Mouse (Mus musculus): ENCODE measurements around the gene Zfx. TPM values are rescaled to one million over a fixed set of nuclear protein-coding genes. Genes with fewer than 3 reads are reported as not detected.
A peak's percentile ranks its signal among the peaks of the same experiment; 100 is the strongest.

Gene Zfx
- polyA plus RNA-seq (2015; fragmentation: Nextera tagmentation; extraction: Ambion mirVana), result 26.9 and 27.1 TPM in 2 replicates

DNA sequence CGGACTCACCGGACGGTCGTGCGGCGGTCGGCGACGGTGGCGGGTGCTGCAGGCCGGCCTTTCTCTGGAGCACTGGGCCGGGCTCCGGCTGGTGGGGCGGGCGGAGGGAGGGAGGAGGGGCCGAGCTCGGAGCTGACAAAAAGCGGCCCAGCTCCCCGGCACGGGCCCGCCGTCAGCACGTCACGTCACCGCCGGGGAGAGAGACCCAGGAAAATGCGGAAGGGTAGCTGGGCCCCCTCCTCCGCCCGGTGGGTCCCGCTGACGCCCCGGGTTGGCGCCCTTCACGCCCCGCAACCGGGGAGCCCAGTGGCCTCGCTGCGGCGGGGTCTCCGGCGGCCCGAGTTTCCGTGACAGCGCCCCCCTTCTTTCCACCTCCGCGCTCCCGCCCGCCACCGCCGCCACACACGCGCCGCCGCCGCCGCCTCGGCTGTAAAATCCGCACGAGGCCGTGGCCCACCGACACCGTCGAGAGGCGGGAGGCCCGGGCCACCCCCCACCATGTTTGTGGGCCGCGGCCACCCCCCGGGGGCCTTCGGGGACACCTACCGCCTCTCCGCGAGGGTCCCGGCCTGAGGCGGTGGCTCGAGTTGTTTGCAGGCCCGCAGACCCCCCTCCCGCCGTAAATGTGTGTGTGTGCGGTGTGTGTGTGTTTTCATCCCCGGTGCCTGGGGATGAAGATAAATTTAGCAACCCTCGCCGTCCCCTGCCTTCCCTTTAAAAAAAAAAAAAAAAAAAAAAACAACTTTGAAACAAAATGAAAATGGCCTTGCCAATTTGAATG is at the start of gene Zfx:
Gene Zfx (minus strand): TSS at position 644 of the 781 bp plus-strand sequence.
- Histone ChIP-seq H3K27me3 (ENCODE audit: control insufficient read depth, insufficient read depth, low read length) (peaks cover 9% of the 10 kb centered on the region; the same call in 1 of the 2 replicates), H3K4me2 (ENCODE audit: low read depth, low read length) (peak within 1 kb of the TSS; percentile 43), H3K9me3 (replicated peaks; ENCODE audit: control insufficient read depth, low read length) (no peaks in the 10 kb centered on the region; the same call in 1 of the 2 replicates), H3K36me3 (ENCODE audit: control insufficient read depth, insufficient read depth, low read length) (no peaks in the 10 kb centered on the region), H3K4me1 (ENCODE audit: control insufficient read depth, insufficient read depth, low read length) (no peaks in the 10 kb centered on the region), H3K9ac (ENCODE audit: low read length) (peak within 1 kb of the TSS; percentile 93), H3K27ac (ENCODE audit: low read length) (peak within 1 kb of the TSS; percentile 98), H3K4me3 (replicated peaks; ENCODE audit: low read length) (peak within 1 kb of the TSS; percentile 61)
- 16% methylated on average over 35 of the region's 82 CpGs for WGBS
- peak; percentile 85 for ATAC-seq (ENCODE audit: insufficient read depth, low FRiP score)

DNA sequence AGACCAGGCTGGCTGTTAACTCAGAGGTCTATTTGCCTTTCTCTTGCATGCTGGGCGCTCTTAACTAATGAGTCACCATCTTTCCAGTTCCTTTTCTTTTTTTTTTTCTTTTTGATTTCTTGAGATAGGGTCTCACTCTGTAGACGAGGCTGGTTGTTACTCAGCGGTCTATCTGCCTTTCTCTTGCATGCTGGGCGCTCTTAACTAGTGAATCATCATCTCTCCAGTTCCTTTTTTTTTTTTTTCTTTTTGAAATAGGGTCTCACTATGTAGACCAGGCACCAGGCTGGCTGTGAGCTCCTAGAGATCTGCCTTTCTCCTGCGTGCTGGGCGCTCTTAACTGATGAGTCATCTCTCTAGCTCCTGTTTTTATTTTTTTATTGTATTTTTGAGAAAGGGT is 45.8 kb upstream of the Zfx start:
- H3K9me3 ChIP-seq (replicated peaks; ENCODE audit: control insufficient read depth, low read length), result no peaks in the 10 kb centered on the region

DNA sequence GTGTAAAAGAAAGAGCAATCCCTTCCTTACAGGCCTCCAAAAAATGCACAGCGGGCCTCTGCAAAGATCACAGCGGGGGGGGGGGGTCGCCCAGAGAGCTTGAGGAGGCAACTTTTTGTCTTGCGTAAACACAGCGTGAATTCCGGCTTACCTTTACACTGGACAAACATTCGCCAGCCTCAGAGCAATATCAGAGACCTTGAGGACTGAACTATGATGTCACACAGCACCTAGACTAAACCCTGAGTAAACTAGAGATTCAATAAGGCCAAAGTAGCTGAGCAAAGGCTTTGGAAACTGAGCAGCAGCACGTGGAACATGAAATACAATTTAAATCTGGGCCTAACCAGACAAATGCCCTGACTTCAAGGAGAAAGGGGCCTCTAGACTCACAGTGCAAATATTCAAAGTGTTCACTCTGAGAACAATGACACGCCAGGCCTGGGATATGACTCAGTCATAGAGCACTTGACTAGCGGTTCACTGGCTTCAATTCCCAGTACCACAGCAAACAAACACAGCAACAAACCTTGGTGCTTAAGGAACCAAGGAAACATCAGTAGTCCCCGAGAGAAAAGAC is 28.8 kb upstream of the Zfx start:
- Histone ChIP-seq H3K27ac (ENCODE audit: low read length) (no peak overlapping the region), H3K9me3 (replicated peaks; ENCODE audit: control insufficient read depth, low read length) (no peaks in the 10 kb centered on the region), H3K9ac (ENCODE audit: low read length) (no peak overlapping the region), H3K36me3 (ENCODE audit: control insufficient read depth, insufficient read depth, low read length) (no peaks in the 10 kb centered on the region), H3K27me3 (ENCODE audit: control insufficient read depth, insufficient read depth, low read length) (peaks cover 7% of the 10 kb centered on the region; the same call in 1 of the 2 replicates), H3K4me2 (ENCODE audit: low read depth, low read length) (no peak overlapping the region), H3K4me3 (replicated peaks; ENCODE audit: low read length) (no peak overlapping the region), H3K4me1 (ENCODE audit: control insufficient read depth, insufficient read depth, low read length) (no peaks in the 10 kb centered on the region)
- 30% methylated on average over 11 of the region's 11 CpGs for WGBS
- peak; percentile 53; the same call in 1 of the 2 replicates for ATAC-seq (ENCODE audit: insufficient read depth, low FRiP score)

More for the DNA sequence above, 45.8 kb upstream of the Zfx start:
- Histone ChIP-seq H3K27ac (ENCODE audit: low read length) (no peak overlapping the region), H3K9ac (ENCODE audit: low read length) (no peak overlapping the region), H3K36me3 (ENCODE audit: control insufficient read depth, insufficient read depth, low read length) (no peaks in the 10 kb centered on the region), H3K4me1 (ENCODE audit: control insufficient read depth, insufficient read depth, low read length) (no peaks in the 10 kb centered on the region), H3K4me3 (replicated peaks; ENCODE audit: low read length) (no peak overlapping the region), H3K4me2 (ENCODE audit: low read depth, low read length) (no peak overlapping the region), H3K27me3 (ENCODE audit: control insufficient read depth, insufficient read depth, low read length) (peaks cover 9% of the 10 kb centered on the region; the same call in 1 of the 2 replicates)
- no peak for ATAC-seq (ENCODE audit: insufficient read depth, low FRiP score)
- 73% methylated on average over 6 of the region's 6 CpGs for WGBS

DNA sequence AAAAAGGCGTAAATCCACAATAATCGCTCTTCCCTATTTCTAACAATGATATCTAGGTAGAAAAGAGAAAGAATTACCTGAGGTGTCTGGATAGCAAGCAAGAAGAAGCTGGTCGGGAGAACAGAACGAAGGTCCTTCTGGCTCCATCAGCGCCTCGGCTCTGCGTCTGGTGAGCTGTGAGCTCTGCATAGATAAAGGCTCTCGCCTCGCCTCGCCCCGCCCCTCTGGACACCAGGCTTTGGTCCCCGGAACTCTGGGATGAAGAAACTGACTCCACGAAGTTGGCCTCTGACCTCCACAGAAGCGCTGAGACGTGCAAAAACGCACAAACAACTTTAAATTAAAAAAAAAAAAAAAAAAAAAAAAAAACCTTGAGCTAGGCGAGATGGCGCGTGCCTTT is 27.0 kb upstream of the Zfx start:
- WGBS, result 77% methylated on average over 19 of the region's 19 CpGs
- no peaks in the 10 kb centered on the region for H3K36me3 ChIP-seq (ENCODE audit: control insufficient read depth, insufficient read depth, low read length)
- H3K27me3 ChIP-seq (ENCODE audit: control insufficient read depth, insufficient read depth, low read length), result peaks cover 15% of the 10 kb centered on the region
- no peak overlapping the region for H3K9ac ChIP-seq (ENCODE audit: low read length)
- ATAC-seq (ENCODE audit: insufficient read depth, low FRiP score), result no peak
- H3K27ac ChIP-seq (ENCODE audit: low read length), result no peak overlapping the region
- H3K4me2 ChIP-seq (ENCODE audit: low read depth, low read length), result no peak overlapping the region
- H3K9me3 ChIP-seq (replicated peaks; ENCODE audit: control insufficient read depth, low read length), result no peaks in the 10 kb centered on the region
- no peak overlapping the region for H3K4me3 ChIP-seq (replicated peaks; ENCODE audit: low read length)
- H3K4me1 ChIP-seq (ENCODE audit: control insufficient read depth, insufficient read depth, low read length), result no peaks in the 10 kb centered on the region

DNA sequence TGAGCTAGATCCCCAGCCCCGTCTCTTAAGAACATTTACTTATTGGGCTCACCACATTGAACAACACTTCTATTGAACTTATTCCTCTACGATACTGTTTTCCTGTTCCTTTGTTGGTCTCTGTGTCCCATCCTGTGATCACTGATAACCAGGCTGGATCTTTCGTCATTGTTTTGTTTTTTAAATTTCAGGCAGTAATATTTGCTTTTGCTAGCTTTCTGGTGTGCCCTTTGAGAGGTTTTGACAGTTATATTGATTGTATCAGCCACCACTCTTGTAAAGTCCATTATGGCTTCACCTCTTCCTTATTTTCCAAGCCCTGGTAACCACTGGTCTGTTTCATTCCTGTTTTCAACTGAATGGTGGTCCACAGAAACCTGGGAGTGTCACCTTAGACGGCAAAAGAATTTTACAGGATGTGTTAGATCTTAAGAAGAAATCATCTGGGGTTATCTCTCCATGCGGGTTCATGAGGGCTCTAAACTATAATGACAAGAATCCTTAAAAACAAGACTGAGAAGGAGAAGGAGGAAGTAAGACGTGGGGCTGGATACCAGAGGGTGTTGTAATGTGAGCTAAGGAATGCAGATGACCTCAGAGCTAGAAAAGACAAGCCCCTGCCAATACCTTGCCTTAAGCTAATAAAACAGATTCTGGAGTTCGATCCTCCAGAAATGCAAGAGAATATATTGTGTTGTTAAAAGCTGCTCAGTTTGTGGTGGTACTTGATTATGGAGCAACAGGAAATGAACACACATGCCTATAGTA is 18.7 kb upstream of the Zfx start:
- H3K9ac ChIP-seq (ENCODE audit: low read length), result no peak overlapping the region
- H3K4me2 ChIP-seq (ENCODE audit: low read depth, low read length), result no peak overlapping the region
- H3K4me1 ChIP-seq (ENCODE audit: control insufficient read depth, insufficient read depth, low read length), result no peaks in the 10 kb centered on the region
- no peaks in the 10 kb centered on the region for H3K9me3 ChIP-seq (replicated peaks; ENCODE audit: control insufficient read depth, low read length)
- ATAC-seq (ENCODE audit: insufficient read depth, low FRiP score), result no peak
- WGBS, result 56% methylated on average over 7 of the region's 7 CpGs
- H3K27ac ChIP-seq (ENCODE audit: low read length), result no peak overlapping the region
- peaks cover 25% of the 10 kb centered on the region for H3K27me3 ChIP-seq (ENCODE audit: control insufficient read depth, insufficient read depth, low read length)
- H3K36me3 ChIP-seq (ENCODE audit: control insufficient read depth, insufficient read depth, low read length), result no peaks in the 10 kb centered on the region
- H3K4me3 ChIP-seq (replicated peaks; ENCODE audit: low read length), result no peak overlapping the region

DNA sequence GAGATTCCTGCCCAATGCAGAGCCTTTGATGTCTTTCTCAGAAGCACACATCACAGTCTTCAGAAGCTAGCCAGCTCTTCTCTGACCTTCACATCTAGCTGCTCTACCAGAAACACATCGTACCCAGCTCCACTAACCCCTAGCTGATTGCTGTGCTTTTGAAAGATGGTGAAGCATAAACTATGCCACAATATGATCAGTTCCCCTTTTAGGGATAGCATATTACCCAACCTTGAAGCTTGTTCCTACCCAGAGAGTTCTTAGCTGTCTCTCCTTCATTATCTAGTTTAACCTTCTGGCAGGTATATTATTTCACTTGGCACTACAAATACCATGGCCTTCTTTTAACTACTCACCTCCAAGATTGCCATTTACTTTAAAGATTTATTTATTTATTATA is 16.6 kb upstream of the Zfx start:
- peaks cover 19% of the 10 kb centered on the region for H3K27me3 ChIP-seq (ENCODE audit: control insufficient read depth, insufficient read depth, low read length)

DNA sequence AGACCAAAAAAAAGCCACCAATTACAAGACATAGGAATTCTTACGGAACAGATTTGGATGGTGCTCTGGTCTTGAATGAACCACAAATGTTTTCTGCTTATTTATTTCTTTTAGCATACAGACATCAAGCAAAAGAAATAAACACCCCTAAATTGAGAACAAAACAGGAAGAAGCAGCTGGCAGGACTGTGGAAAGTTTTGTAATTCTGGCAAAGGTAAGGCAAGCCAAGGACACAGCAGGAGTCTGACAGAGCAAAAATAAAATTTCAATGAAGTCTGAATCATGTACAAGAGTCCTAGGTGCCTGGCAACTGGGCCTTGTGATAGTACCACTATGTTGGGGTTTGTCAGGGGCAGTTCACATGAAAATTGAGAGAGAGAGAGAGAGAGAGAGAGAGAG is 14.8 kb upstream of the Zfx start:
- no peak for ATAC-seq (ENCODE audit: insufficient read depth, low FRiP score)
- Histone ChIP-seq H3K4me1 (ENCODE audit: control insufficient read depth, insufficient read depth, low read length) (no peaks in the 10 kb centered on the region), H3K36me3 (ENCODE audit: control insufficient read depth, insufficient read depth, low read length) (no peaks in the 10 kb centered on the region), H3K9ac (ENCODE audit: low read length) (no peak overlapping the region), H3K4me3 (replicated peaks; ENCODE audit: low read length) (no peak overlapping the region), H3K4me2 (ENCODE audit: low read depth, low read length) (no peak overlapping the region), H3K27me3 (ENCODE audit: control insufficient read depth, insufficient read depth, low read length) (peaks cover 14% of the 10 kb centered on the region), H3K27ac (ENCODE audit: low read length) (no peak overlapping the region), H3K9me3 (replicated peaks; ENCODE audit: control insufficient read depth, low read length) (no peaks in the 10 kb centered on the region)
- 95% methylated on average over 1 of the region's 1 CpGs for WGBS

More for the DNA sequence above, 16.6 kb upstream of the Zfx start:
- H3K4me1 ChIP-seq (ENCODE audit: control insufficient read depth, insufficient read depth, low read length), result no peaks in the 10 kb centered on the region
- H3K27ac ChIP-seq (ENCODE audit: low read length), result no peak overlapping the region
- 76% methylated on average over 1 of the region's 1 CpGs for WGBS
- H3K9me3 ChIP-seq (replicated peaks; ENCODE audit: control insufficient read depth, low read length), result no peaks in the 10 kb centered on the region
- no peak overlapping the region for H3K9ac ChIP-seq (ENCODE audit: low read length)
- H3K4me3 ChIP-seq (replicated peaks; ENCODE audit: low read length), result no peak overlapping the region
- no peak for ATAC-seq (ENCODE audit: insufficient read depth, low FRiP score)
- no peaks in the 10 kb centered on the region for H3K36me3 ChIP-seq (ENCODE audit: control insufficient read depth, insufficient read depth, low read length)
- H3K4me2 ChIP-seq (ENCODE audit: low read depth, low read length), result no peak overlapping the region

DNA sequence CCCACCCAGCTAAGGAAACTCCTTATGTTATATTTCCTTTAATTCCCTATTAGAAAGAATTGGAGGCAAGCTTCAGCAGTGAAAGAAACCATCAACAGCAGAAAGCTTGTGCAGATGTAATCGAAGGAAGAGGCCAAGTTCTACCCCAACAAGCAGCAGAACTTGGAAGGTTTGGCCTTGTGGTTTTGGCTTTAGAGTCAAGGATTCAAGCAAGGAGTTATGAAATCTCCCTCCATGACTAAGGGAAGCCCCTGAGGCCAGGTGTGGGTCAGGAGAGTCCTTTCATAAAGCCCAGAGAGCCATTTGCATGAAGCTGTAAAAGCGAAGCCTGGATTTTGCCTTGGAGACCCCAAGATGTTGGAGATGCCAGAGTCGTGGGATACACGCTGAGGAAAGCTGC is 11.6 kb upstream of the Zfx start:
- Histone ChIP-seq H3K36me3 (ENCODE audit: control insufficient read depth, insufficient read depth, low read length) (no peaks in the 10 kb centered on the region), H3K4me2 (ENCODE audit: low read depth, low read length) (no peak overlapping the region), H3K4me1 (ENCODE audit: control insufficient read depth, insufficient read depth, low read length) (no peaks in the 10 kb centered on the region), H3K27ac (ENCODE audit: low read length) (no peak overlapping the region), H3K27me3 (ENCODE audit: control insufficient read depth, insufficient read depth, low read length) (peaks cover 27% of the 10 kb centered on the region), H3K9ac (ENCODE audit: low read length) (no peak overlapping the region), H3K4me3 (replicated peaks; ENCODE audit: low read length) (no peak overlapping the region), H3K9me3 (replicated peaks; ENCODE audit: control insufficient read depth, low read length) (no peaks in the 10 kb centered on the region)
- no peak for ATAC-seq (ENCODE audit: insufficient read depth, low FRiP score)
- WGBS, result 57% methylated on average over 4 of the region's 4 CpGs

DNA sequence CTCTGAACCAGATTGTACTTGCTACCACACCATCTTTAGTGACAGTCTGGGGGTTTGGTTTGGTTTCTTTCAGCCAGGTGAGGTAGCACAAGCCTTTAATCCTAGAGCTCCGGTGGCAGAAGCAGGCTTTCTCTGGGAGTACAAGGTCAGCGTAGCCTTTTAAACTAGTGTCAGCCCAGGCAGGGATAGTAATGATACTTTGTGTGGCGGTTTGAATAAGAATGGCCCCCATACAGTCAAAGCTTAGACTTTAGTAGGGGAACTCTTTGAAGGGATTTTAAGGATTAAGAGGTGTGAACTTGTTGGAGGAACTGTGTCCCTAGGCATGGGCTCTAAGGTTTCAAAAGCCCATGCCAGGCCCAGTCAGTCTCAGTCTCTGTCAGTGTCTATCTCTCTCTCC is 10.0 kb upstream of the Zfx start:
- H3K9me3 ChIP-seq (replicated peaks; ENCODE audit: control insufficient read depth, low read length), result no peaks in the 10 kb centered on the region; the same call in 1 of the 2 replicates
- no peak for ATAC-seq (ENCODE audit: insufficient read depth, low FRiP score)
- H3K27me3 ChIP-seq (ENCODE audit: control insufficient read depth, insufficient read depth, low read length), result peaks cover 34% of the 10 kb centered on the region; the same call in 1 of the 2 replicates
- no peak overlapping the region for H3K4me3 ChIP-seq (replicated peaks; ENCODE audit: low read length)
- H3K36me3 ChIP-seq (ENCODE audit: control insufficient read depth, insufficient read depth, low read length), result no peaks in the 10 kb centered on the region
- H3K27ac ChIP-seq (ENCODE audit: low read length), result no peak overlapping the region
- no peaks in the 10 kb centered on the region for H3K4me1 ChIP-seq (ENCODE audit: control insufficient read depth, insufficient read depth, low read length)
- no peak overlapping the region for H3K4me2 ChIP-seq (ENCODE audit: low read depth, low read length)
- 44% methylated on average over 3 of the region's 3 CpGs for WGBS
- H3K9ac ChIP-seq (ENCODE audit: low read length), result no peak overlapping the region
